Mouse (Mus musculus) embryonic facial prominence, embryonic 11.5 days (tissue): ENCODE measurements at regions not wholly inside any gene's neighbourhood (a gene's known extent, or its start where the extent isn't known, plus 50 kb on each side); places are given as distances from the start of the nearest gene placed in this dataset.
A peak's percentile ranks its signal among the peaks of the same experiment; 100 is the strongest.
"Not testable (repeated sequence)": the region's sequence is repeated elsewhere in the genome, so short reads cannot be mapped to it uniquely, and the experiment has no call there.

Experiments
- ATAC-seq: fragments of 200-750 bp; cut with Nextera tagmentation; replicated peaks from 2 replicates; pipeline ENCODE4 v1.8.0; 2017; ENCODE audit warnings: low read depth; ENCODE audit not compliant: insufficient number of reproducible peaks, low FRiP score, low TSS enrichment
- DNase-seq: peaks from one replicate; pipeline ENCODE4 v3.0.0-alpha.2; 2015; ENCODE audit warnings: low spot score
- H3K27ac ChIP-seq: fragments of 300-500 bp; sonication (generic); replicated peaks from 2 replicates; pipeline ENCODE4 v1.5.1; 2014; ENCODE audit warnings: mild to moderate bottlenecking, low read depth, low read length, control low read depth
- H3K27me3 ChIP-seq: fragments of 300-500 bp; sonication (generic); 2 replicates; pipeline ENCODE4 v1.6.1; 2014; ENCODE audit warnings: mild to moderate bottlenecking, low read length, moderate library complexity, mixed read lengths; ENCODE audit not compliant: control insufficient read depth, insufficient read depth
- H3K36me3 ChIP-seq: fragments of 300-500 bp; sonication (generic); replicated peaks from 2 replicates; pipeline ENCODE4 v1.6.1; 2014; ENCODE audit warnings: low read depth, mild to moderate bottlenecking, low read length, moderate library complexity, mixed read lengths; ENCODE audit not compliant: control insufficient read depth, insufficient read depth
- H3K4me1 ChIP-seq: fragments of 300-500 bp; sonication (generic); 2 replicates; pipeline ENCODE4 v1.6.1; 2014; ENCODE audit warnings: low read length, mixed read lengths; ENCODE audit not compliant: control insufficient read depth, insufficient read depth
- H3K4me2 ChIP-seq: fragments of 300-500 bp; sonication (generic); 2 replicates; pipeline ENCODE4 v1.6.1; 2014; ENCODE audit warnings: low read depth, mild to moderate bottlenecking, control low read depth, low read length, moderate library complexity
- H3K4me3 ChIP-seq: fragments of 300-500 bp; sonication (generic); 2 replicates; pipeline ENCODE4 v1.5.1; 2014; ENCODE audit warnings: low read depth, low read length, control low read depth
- H3K9ac ChIP-seq: fragments of 300-500 bp; sonication (generic); replicated peaks from 2 replicates; pipeline ENCODE4 v1.6.1; 2014; ENCODE audit warnings: mild to moderate bottlenecking, control low read depth, low read length
- H3K9me3 ChIP-seq: fragments of 300-500 bp; sonication (generic); replicated peaks from 2 replicates; pipeline ENCODE4 v1.6.1; 2016; ENCODE audit warnings: mild to moderate bottlenecking, low read length, inconsistent platforms, mixed read lengths; ENCODE audit not compliant: control insufficient read depth
- whole genome bisulfite sequencing: fragments of 180-500 bp; shearing (Covaris S2); extraction: QIAGEN DNeasy Blood & Tissue Kit; methylation state at CpG from one replicate; pipeline ENCODE4 v1.1.7; 2014; 5-methylcytosine and 5-hydroxymethylcytosine counted together

DNA sequence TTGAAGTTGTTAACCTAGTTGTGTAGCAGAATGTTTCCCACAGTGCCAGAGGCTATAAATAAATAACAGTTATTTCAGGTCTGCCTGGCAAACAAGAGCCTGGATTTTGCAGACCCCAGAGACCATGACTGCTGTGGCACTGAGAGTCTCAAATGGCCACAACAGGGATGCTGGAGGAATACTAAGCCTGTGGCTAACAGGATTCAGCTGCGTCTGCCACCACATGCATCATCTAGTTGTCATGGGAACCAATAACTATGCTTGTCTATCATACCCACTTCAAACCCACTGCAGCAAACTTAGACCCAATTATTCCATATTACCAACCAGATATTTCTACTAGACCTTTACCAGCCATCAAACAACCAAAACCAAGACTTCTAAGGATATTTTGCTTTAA, 385.4 kb downstream of the Mat2b start:
- peak; percentile 42 for DNase-seq
- Histone ChIP-seq H3K27ac (no peak overlapping the region), H3K4me1 (no peaks in the 10 kb centered on the region), H3K4me2 (no peak overlapping the region), H3K9ac (no peak overlapping the region), H3K27me3 (no peaks in the 10 kb centered on the region), H3K9me3 (no peaks in the 10 kb centered on the region), H3K36me3 (no peaks in the 10 kb centered on the region), H3K4me3 (no peak overlapping the region)
- no peak for ATAC-seq
- WGBS: 21% methylated on average over 1 of the region's 1 CpGs

DNA sequence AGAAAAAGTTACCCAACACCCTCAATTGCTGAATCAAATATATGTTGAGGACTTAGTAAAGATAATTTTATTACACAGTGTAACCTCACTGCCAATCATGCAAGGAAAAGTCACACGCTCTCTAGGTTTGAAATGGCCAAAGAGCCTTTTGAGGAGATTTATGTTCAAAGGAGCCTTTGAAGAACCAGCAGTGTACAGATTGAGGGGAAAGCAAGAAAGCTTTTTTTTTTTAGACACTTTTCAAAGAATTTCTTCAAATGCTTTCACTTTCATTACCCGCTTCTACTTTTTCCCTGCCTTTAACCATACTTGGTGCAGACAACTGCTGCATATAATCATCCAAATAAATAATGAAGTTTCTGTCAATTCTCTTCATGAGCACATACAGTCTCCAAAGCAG, 392.4 kb downstream of the Mat2b start:
- H3K4me2 ChIP-seq: no peak overlapping the region
- H3K27me3 ChIP-seq: no peaks in the 10 kb centered on the region
- H3K4me3 ChIP-seq: no peak overlapping the region
- no peak overlapping the region for H3K9ac ChIP-seq
- 89% methylated on average over 2 of the region's 2 CpGs for WGBS
- DNase-seq: no peak
- H3K27ac ChIP-seq: no peak overlapping the region
- H3K36me3 ChIP-seq: no peaks in the 10 kb centered on the region
- no peaks in the 10 kb centered on the region for H3K9me3 ChIP-seq
- ATAC-seq: no peak
- no peaks in the 10 kb centered on the region for H3K4me1 ChIP-seq

DNA sequence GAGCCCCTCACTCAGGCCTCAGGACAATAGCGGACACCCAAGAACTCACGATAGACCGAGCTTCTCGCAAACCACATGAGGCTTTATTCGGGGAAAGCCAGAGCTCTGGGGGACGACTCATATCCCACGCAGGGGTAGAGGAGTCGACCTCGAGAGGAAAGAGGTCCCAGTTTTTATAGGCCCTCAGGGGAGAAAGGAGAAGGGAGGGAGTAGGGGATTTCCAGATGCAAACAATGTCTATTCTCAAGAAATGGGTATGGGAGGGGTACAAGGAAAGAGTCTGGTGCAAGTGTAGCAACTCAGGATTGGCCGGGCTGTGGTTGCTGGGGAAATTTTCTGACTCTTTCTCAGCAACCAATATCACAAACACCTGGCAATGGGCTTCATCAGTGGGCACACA, 395.0 kb downstream of the Mat2b start:
- H3K4me3 ChIP-seq, H3K27ac ChIP-seq, H3K9me3 ChIP-seq, H3K27me3 ChIP-seq, DNase-seq, H3K9ac ChIP-seq, H3K4me1 ChIP-seq, H3K36me3 ChIP-seq, H3K4me2 ChIP-seq, ATAC-seq: not testable (repeated sequence)
- 79% methylated on average over 10 of the region's 10 CpGs for WGBS

DNA sequence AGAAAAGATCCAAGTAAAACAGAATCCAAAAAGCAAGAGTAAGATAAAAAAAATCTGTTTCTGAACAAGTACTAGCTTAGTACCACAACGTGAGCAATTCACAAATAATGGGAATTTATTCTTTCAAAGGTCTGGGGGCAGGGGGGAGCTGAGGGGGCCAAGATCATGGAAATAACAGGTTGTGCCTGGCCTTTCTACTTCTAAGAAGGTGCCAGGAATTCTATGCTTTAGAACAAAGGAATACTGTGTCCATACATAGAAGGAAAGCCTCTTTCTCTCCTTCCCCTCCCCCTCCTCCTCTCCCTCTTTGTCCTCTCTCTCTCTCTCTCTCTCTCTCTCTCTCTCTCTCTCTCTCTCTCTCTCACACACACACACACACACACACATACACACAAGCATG, 408.1 kb downstream of the Mat2b start:
- Histone ChIP-seq H3K9me3 (no peaks in the 10 kb centered on the region), H3K4me3 (no peak overlapping the region), H3K27ac (no peak overlapping the region), H3K4me1 (no peaks in the 10 kb centered on the region), H3K36me3 (no peaks in the 10 kb centered on the region), H3K27me3 (no peaks in the 10 kb centered on the region), H3K4me2 (no peak overlapping the region), H3K9ac (no peak overlapping the region)
- WGBS: 35% methylated on average over 1 of the region's 1 CpGs
- DNase-seq: no peak
- no peak for ATAC-seq

DNA sequence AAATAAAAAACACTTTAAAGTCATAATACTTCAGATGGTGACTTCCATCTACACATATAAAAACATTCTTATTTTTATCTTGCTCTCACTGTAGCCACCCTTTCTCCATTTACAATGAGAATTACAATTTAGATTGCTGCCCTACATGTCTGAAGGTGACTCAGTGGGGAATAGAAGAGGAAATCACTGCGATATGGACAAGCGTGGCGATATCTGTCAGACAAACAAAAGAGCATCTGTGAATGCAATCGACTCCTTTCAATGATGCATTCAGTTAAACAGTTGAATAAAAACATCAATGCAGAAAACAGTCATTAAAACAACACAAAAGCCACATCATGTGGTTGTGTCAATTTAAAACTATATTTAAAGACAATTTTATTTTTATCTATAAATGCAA, 408.6 kb downstream of the Mat2b start:
- H3K9me3 ChIP-seq: no peaks in the 10 kb centered on the region
- H3K4me2 ChIP-seq: no peak overlapping the region
- H3K27ac ChIP-seq: no peak overlapping the region
- no peaks in the 10 kb centered on the region for H3K36me3 ChIP-seq
- ATAC-seq (no peak), DNase-seq (no peak)
- no peaks in the 10 kb centered on the region for H3K27me3 ChIP-seq
- H3K9ac ChIP-seq: no peak overlapping the region
- H3K4me1 ChIP-seq: no peaks in the 10 kb centered on the region
- 72% methylated on average over 4 of the region's 4 CpGs for WGBS
- H3K4me3 ChIP-seq: no peak overlapping the region

DNA sequence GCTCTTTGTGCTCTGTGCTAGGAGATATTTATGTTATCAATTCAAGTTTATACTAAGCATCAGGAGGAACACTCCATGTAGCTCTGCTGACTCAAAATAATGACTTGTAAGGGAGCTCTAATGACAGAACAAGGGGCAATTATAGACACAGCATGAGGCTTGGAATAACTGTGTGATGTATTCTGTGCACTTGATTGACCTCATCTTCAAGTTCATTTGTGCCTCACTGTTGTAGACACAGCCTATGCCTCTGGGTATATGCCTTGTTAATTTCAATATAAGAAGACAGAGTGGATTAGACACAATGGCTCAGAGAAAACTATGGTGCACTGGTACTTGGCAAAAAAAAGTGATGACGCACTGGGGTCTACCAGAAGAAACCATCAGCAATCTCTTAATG, 418.3 kb downstream of the Mat2b start:
- ATAC-seq: no peak

DNA sequence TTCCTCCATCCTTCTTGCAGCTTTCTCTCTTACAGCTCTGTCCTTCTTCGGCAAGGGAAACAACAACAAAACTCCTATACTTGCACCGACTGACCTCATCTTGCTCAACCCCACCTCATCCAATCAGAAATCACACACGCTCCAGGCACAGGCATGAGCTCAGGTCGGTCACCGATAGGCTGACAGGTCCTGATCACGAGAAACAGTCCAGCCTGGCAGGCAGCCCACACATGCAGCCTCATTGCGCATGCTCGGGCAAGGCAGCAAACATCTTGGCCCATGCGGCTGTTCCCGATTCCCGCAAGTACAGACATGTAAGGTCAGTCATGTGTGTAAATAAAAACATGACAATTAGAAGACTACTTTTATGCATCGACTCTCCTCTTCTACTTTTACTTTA, 441.9 kb downstream of the Mat2b start:
- no peak overlapping the region for H3K4me3 ChIP-seq
- H3K36me3 ChIP-seq: no peaks in the 10 kb centered on the region
- WGBS: 85% methylated on average over 12 of the region's 12 CpGs
- H3K9me3 ChIP-seq: no peaks in the 10 kb centered on the region
- H3K27me3 ChIP-seq: no peaks in the 10 kb centered on the region
- DNase-seq (no peak), ATAC-seq (no peak)
- H3K9ac ChIP-seq: no peak overlapping the region
- no peaks in the 10 kb centered on the region for H3K4me1 ChIP-seq
- H3K4me2 ChIP-seq: no peak overlapping the region
- no peak overlapping the region for H3K27ac ChIP-seq

More for the DNA sequence above, 418.3 kb downstream of the Mat2b start:
- no peak overlapping the region for H3K4me2 ChIP-seq
- H3K36me3 ChIP-seq: no peaks in the 10 kb centered on the region
- no peak for DNase-seq
- H3K4me3 ChIP-seq: no peak overlapping the region
- no peaks in the 10 kb centered on the region for H3K27me3 ChIP-seq
- H3K9ac ChIP-seq: no peak overlapping the region
- WGBS: 82% methylated on average over 1 of the region's 1 CpGs
- no peaks in the 10 kb centered on the region for H3K4me1 ChIP-seq
- H3K27ac ChIP-seq: no peak overlapping the region
- H3K9me3 ChIP-seq: no peaks in the 10 kb centered on the region

DNA sequence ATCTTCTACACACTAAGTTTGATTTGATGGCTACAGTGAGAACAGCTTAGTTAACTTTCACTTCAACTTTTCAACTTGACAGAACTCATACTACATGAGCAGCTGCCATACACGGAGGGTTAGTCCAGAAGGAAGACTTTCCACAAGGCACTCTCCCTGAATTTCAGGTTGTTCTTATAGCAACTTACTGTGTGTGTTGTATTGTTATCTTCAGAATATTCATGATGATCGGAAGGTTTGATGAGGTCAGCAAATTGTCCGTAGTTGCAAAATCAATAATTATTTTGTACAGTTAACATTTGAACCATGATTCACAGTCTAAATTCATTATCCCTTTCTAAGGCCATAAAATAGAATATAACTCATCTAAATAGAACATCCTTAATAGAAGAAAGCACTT, 442.6 kb downstream of the Mat2b start:
- Histone ChIP-seq H3K4me2 (no peak overlapping the region), H3K4me3 (no peak overlapping the region), H3K9ac (no peak overlapping the region), H3K36me3 (no peaks in the 10 kb centered on the region), H3K9me3 (no peaks in the 10 kb centered on the region), H3K4me1 (no peaks in the 10 kb centered on the region), H3K27me3 (no peaks in the 10 kb centered on the region), H3K27ac (no peak overlapping the region)
- DNase-seq: no peak
- WGBS: 90% methylated on average over 3 of the region's 3 CpGs
- ATAC-seq: no peak

DNA sequence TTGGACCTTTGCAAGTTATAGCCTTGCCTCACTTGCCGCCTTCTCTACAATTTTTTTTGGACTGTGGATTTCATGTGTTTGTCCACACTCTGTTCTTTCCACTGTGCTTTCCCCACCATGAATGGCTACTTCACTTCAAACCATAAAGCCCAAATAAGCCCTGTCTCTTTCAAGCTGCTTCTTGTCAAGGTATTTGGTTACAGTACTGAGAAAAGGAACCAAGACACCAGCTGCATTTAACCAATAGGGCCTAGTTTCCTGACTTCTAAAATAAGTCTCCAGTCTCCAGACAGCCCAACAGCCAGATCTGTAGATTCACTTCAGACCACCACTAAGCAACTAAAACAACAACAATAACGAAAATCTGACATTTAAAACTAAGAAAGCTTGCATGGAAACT, 443.9 kb downstream of the Mat2b start:
- Histone ChIP-seq H3K4me1 (no peaks in the 10 kb centered on the region), H3K9ac (no peak overlapping the region), H3K27ac (no peak overlapping the region), H3K27me3 (no peaks in the 10 kb centered on the region), H3K4me3 (no peak overlapping the region), H3K36me3 (no peaks in the 10 kb centered on the region), H3K4me2 (no peak overlapping the region), H3K9me3 (no peaks in the 10 kb centered on the region)
- DNase-seq (no peak), ATAC-seq (no peak)
- 81% methylated on average over 2 of the region's 2 CpGs for WGBS
